Mouse (Mus musculus) spleen, adult 2 months (tissue): Measurements from ENCODE around the gene Arhgef33. TPM values are rescaled to one million over a fixed set of nuclear protein-coding genes. Genes with fewer than 3 reads are reported as not detected.

Experiments
- DNase-seq, 2 experiments: peaks; one replicate each; pipeline versions ENCODE4 v3.0.0 to v3.0.0-alpha.2; 2012 to 2021; ENCODE audit warnings: low spot score in 2 of 2, low read depth in 1 of 2
- H3K27ac ChIP-seq: fragments of 200-500 bp; 2 replicates; pipeline ENCODE4 v1.5.1; 2012; ENCODE audit warnings: low read length, inconsistent platforms; ENCODE audit not compliant: insufficient read depth
- H3K27me3 ChIP-seq: fragments of 200-500 bp; 2 replicates; pipeline ENCODE4 v1.6.1; 2012; ENCODE audit warnings: mild to moderate bottlenecking, moderate library complexity, low read length, inconsistent platforms; ENCODE audit not compliant: control insufficient read depth, insufficient read depth
- H3K36me3 ChIP-seq: fragments of 200-500 bp; 2 replicates; pipeline ENCODE4 v1.6.1; 2012; ENCODE audit warnings: mild to moderate bottlenecking, low read length, inconsistent platforms; ENCODE audit not compliant: control insufficient read depth, insufficient read depth
- H3K4me1 ChIP-seq: fragments of 200-500 bp; 2 replicates; pipeline ENCODE4 v1.6.1; 2011; ENCODE audit warnings: inconsistent platforms; ENCODE audit not compliant: control insufficient read depth, insufficient read depth, insufficient read length
- H3K4me3 ChIP-seq: fragments of 200-500 bp; 2 replicates; pipeline ENCODE4 v1.5.1; 2011; ENCODE audit warnings: mild to moderate bottlenecking, inconsistent platforms; ENCODE audit not compliant: insufficient read depth, insufficient read length; ENCODE audit errors: extremely low read depth
- CTCF ChIP-seq: fragments of 200-500 bp; IDR thresholded peaks from 2 replicates; pipeline ENCODE4 v1.5.1; 2011; ENCODE audit warnings: mild to moderate bottlenecking, inconsistent platforms; ENCODE audit not compliant: insufficient read depth, insufficient read length, insufficient replicate concordance; ENCODE audit errors: extremely low read depth
- POLR2A ChIP-seq: fragments of 200-500 bp; IDR thresholded peaks from 2 replicates; pipeline ENCODE4 v1.6.1; 2011; ENCODE audit warnings: low read depth, low read length, inconsistent platforms
- WGBS: fragments of 180-500 bp; shearing (Covaris S2); methylation state at CpG from one replicate; pipeline ENCODE4 v1.1.7; 2018; 5-methylcytosine and 5-hydroxymethylcytosine counted together
- polyA plus RNA-seq: library from polyadenylated mRNA; depleted of rRNA; stranded (reverse); fragments of >200 nt; gene quantifications from 2 replicates; pipeline ENCODE4 v1.2.3, GENCODE M21; 2012; rRNA removed

Arhgef33 gene
- polyA plus RNA-seq, 1 experiment: 0.12 TPM

- TF ChIP-seq CTCF (no peak), POLR2A (no peak)
- DNase-seq: no peak
- H3K36me3 ChIP-seq: peaks cover 21% of the 10 kb centered on the region
- H3K4me3 ChIP-seq: no peak overlapping the region
- no peaks in the 10 kb centered on the region for H3K4me1 ChIP-seq
- H3K27ac ChIP-seq: no peak overlapping the region
- no peaks in the 10 kb centered on the region for H3K27me3 ChIP-seq
- WGBS: 87% methylated on average over 5 of the region's 5 CpGs
Observed at GRCm38 (mm10) chr17:80435680-80436079, 128.5 kb downstream of the Arhgef33 start.

GRCm38 (mm10) chr17:80445433-80445832 lies 138.2 kb downstream of the Arhgef33 start:
- TF ChIP-seq CTCF (no peak), POLR2A (no peak)
- DNase-seq: no peak
- no peaks in the 10 kb centered on the region for H3K27me3 ChIP-seq
- H3K4me1 ChIP-seq: no peaks in the 10 kb centered on the region
- no peak overlapping the region for H3K4me3 ChIP-seq
- peaks cover 19% of the 10 kb centered on the region for H3K36me3 ChIP-seq
- no peak overlapping the region for H3K27ac ChIP-seq
- 95% methylated on average over 7 of the region's 7 CpGs for WGBS

GRCm38 (mm10) chr17:80446470-80446869 lies 139.3 kb downstream of the Arhgef33 start:
- Histone ChIP-seq H3K27me3 (no peaks in the 10 kb centered on the region), H3K4me1 (no peaks in the 10 kb centered on the region), H3K27ac (no peak overlapping the region), H3K4me3 (no peak overlapping the region), H3K36me3 (peaks cover 16% of the 10 kb centered on the region)
- WGBS: 91% methylated on average over 5 of the region's 5 CpGs
- no peak for DNase-seq
- TF ChIP-seq CTCF (no peak), POLR2A (no peak)

Other genes with a start within 250 kb of the Arhgef33 start
- 5.7 and 6.5 TPM in 2 replicates for gene Hnrnpll, start 245.1 kb upstream of the Arhgef33 start, polyA plus RNA-seq
- 2.4 and 2.5 TPM in 2 replicates for gene Galm, start 179.9 kb upstream of the Arhgef33 start, polyA plus RNA-seq
- 36.9 and 39.0 TPM in 2 replicates for gene Srsf7, start 100.1 kb upstream of the Arhgef33 start, polyA plus RNA-seq
- gene Ttc39d, start 99.9 kb upstream of the Arhgef33 start, polyA plus RNA-seq: not detected in 2 replicates
- gene Gemin6, start 83.0 kb upstream of the Arhgef33 start, polyA plus RNA-seq: 1.4 TPM in 2 replicates
- 0.46 and 0.75 TPM in 2 replicates for gene Morn2, start 17.2 kb upstream of the Arhgef33 start, polyA plus RNA-seq
- gene Dhx57, start 16.9 kb upstream of the Arhgef33 start, polyA plus RNA-seq: 10.6 and 10.8 TPM in 2 replicates
- gene Gm10190, start 66.1 kb downstream of the Arhgef33 start, polyA plus RNA-seq: not detected in 2 replicates
- gene Sos1, start 173.0 kb downstream of the Arhgef33 start, polyA plus RNA-seq: 2.5 and 2.7 TPM in 2 replicates